Mouse (Mus musculus): Measurements from ENCODE around the gene Ppp3r1. TPM values are rescaled to one million over a fixed set of nuclear protein-coding genes. Genes with fewer than 3 reads are reported as not detected.

The Ppp3r1 gene
- polyA plus RNA-seq, 1 experiment from 2014 or later = 78.6 TPM

DNA sequence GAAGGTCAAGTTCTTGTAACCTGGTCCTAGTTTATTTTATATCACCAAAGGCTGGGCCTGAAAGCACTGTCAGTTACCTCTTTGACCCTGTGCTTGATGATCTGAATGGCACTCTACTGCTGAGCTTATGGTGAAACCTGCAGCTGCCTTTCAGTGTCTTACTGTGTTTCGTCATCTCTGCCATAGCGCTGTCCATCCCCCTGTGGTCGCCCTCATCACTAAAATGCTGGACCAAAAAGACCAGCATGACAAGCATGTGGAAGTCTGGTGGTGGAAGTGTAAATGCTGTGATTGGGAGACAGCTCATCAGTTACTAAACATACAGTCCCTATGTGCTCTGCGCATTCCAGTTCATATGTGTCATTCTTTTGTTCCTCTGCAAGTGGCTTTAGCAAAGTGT, 13.2 kb downstream of the Ppp3r1 start:
- no peak overlapping the region for H3K9ac ChIP-seq (ENCODE audit: low read depth, low read length)
- H3K9me3 ChIP-seq (ENCODE audit: control insufficient read depth) = no peaks in the 10 kb centered on the region
- WGBS = 93% methylated on average over 4 of the region's 4 CpGs
- H3K4me3 ChIP-seq (ENCODE audit: low read depth, low read length) = no peak overlapping the region
- peaks cover 9% of the 10 kb centered on the region for H3K4me1 ChIP-seq (replicated peaks; ENCODE audit: control insufficient read depth, insufficient read depth, low read length)
- ATAC-seq = no peak
- no peak overlapping the region for H3K4me2 ChIP-seq (replicated peaks; ENCODE audit: low read depth)
- H3K36me3 ChIP-seq (ENCODE audit: control insufficient read depth, insufficient read depth) = 0 out of 2 replicates have a peak, but pooled peaks cover 3% of the 10 kb centered on the region
- no peak for TF ChIP-seq CTCF (IDR thresholded peaks at IDR 0.05; ENCODE audit: low read depth)
- H3K27ac ChIP-seq (ENCODE audit: low read depth, low read length) = no peak overlapping the region
- H3K27me3 ChIP-seq (replicated peaks; ENCODE audit: control insufficient read depth, insufficient read depth, low read length) = no peaks in the 10 kb centered on the region

DNA sequence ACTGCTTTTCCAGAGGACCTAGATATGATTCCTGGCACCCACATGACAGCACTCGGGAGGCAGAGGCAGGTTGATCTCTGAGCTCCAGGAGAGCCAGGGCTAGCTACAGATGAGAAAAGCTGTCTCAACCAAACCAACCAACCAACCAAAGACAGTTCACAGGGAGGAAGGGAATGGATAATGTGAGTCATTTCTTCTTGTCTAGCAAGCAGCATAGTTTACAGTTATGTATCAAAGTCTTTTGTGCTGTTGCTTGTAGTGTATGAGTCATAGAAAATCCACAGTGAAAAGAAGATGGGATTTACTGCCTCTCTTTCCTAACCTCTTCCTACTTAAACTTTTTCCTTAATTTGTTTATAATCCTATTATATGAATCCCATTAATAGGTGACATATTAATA, 17.6 kb downstream of the Ppp3r1 start:
- peak; percentile 93 for ATAC-seq
- no peak overlapping the region for H3K4me3 ChIP-seq (ENCODE audit: low read depth, low read length)
- TF ChIP-seq CTCF (IDR thresholded peaks at IDR 0.05; ENCODE audit: low read depth) = no peak
- H3K4me2 ChIP-seq (replicated peaks; ENCODE audit: low read depth) = no peak overlapping the region
- no peak overlapping the region for H3K9ac ChIP-seq (ENCODE audit: low read depth, low read length)
- H3K27me3 ChIP-seq (replicated peaks; ENCODE audit: control insufficient read depth, insufficient read depth, low read length) = no peaks in the 10 kb centered on the region
- 0 out of 2 replicates have a peak, but pooled peaks cover 3% of the 10 kb centered on the region for H3K36me3 ChIP-seq (ENCODE audit: control insufficient read depth, insufficient read depth)
- no peaks in the 10 kb centered on the region for H3K9me3 ChIP-seq (ENCODE audit: control insufficient read depth)
- no peaks in the 10 kb centered on the region for H3K4me1 ChIP-seq (replicated peaks; ENCODE audit: control insufficient read depth, insufficient read depth, low read length)
- H3K27ac ChIP-seq (ENCODE audit: low read depth, low read length) = no peak overlapping the region
- 81% methylated on average over 1 of the region's 1 CpGs for WGBS

DNA sequence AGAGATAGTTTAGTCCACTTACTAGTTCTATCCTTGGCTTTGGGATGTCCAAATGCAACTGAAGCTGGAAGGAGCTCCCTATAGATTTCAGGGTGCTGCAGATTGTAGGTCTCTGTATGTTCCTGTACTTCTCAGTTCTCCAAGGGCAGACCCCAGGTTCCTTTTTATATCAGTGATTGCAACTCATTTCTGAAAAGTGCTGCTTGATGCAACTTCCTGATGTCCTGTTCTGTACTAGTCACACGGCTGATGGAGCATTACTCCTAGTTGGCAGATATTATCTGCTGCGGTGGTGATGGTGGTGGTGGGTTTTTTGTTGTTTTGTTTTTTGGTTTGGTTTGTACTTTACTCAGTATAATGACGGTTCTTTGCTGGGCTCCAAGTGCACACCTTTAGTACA, 21.7 kb downstream of the Ppp3r1 start:
- no peaks in the 10 kb centered on the region for H3K9me3 ChIP-seq (ENCODE audit: control insufficient read depth)
- H3K27ac ChIP-seq (ENCODE audit: low read depth, low read length) = no peak overlapping the region
- H3K4me1 ChIP-seq (replicated peaks; ENCODE audit: control insufficient read depth, insufficient read depth, low read length) = no peaks in the 10 kb centered on the region
- no peak for TF ChIP-seq CTCF (IDR thresholded peaks at IDR 0.05; ENCODE audit: low read depth)
- no peaks in the 10 kb centered on the region for H3K27me3 ChIP-seq (replicated peaks; ENCODE audit: control insufficient read depth, insufficient read depth, low read length)
- 81% methylated on average over 3 of the region's 3 CpGs for WGBS
- no peak overlapping the region for H3K4me3 ChIP-seq (ENCODE audit: low read depth, low read length)
- ATAC-seq = no peak
- peaks cover 4% of the 10 kb centered on the region; the same call in 1 of the 2 replicates for H3K36me3 ChIP-seq (ENCODE audit: control insufficient read depth, insufficient read depth)
- H3K4me2 ChIP-seq (replicated peaks; ENCODE audit: low read depth) = no peak overlapping the region
- H3K9ac ChIP-seq (ENCODE audit: low read depth, low read length) = no peak overlapping the region

DNA sequence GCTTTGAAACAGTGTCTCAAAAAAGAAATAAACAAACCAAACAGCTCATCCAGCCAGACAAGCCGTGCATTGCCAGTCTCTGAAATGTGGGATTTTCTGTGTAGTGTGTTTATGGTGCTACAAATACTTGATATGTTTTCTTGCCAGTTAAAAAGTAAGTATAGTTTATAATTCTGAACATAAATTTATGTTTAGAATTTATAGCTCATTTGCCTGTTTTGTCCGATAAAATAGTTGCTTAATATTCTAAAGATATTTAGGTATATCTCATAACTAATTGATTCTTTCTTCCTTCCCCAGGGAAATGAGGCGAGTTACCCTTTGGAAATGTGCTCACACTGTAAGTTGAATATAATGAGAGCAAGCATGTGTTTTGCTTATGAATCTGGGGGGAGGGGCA, 22.7 kb downstream of the Ppp3r1 start, which contains the start of gene Wdr92:
Gene Wdr92, plus strand, starts transcription at position 301 of the 400 bp plus-strand sequence.
- 77% methylated on average over 3 of the region's 3 CpGs for WGBS
- no peaks in the 10 kb centered on the region for H3K27me3 ChIP-seq (replicated peaks; ENCODE audit: control insufficient read depth, insufficient read depth, low read length)
- no peak within 1 kb of the TSS for H3K4me3 ChIP-seq (ENCODE audit: low read depth, low read length)
- H3K9me3 ChIP-seq (ENCODE audit: control insufficient read depth) = no peaks in the 10 kb centered on the region
- H3K4me2 ChIP-seq (replicated peaks; ENCODE audit: low read depth) = no peak within 1 kb of the TSS
- no peaks in the 10 kb centered on the region for H3K4me1 ChIP-seq (replicated peaks; ENCODE audit: control insufficient read depth, insufficient read depth, low read length)
- peaks cover 4% of the 10 kb centered on the region; the same call in 1 of the 2 replicates for H3K36me3 ChIP-seq (ENCODE audit: control insufficient read depth, insufficient read depth)
- no peak for ATAC-seq
- H3K9ac ChIP-seq (ENCODE audit: low read depth, low read length) = no peak within 1 kb of the TSS
- no peak for TF ChIP-seq CTCF (IDR thresholded peaks at IDR 0.05; ENCODE audit: low read depth)
- no peak within 1 kb of the TSS for H3K27ac ChIP-seq (ENCODE audit: low read depth, low read length)

DNA sequence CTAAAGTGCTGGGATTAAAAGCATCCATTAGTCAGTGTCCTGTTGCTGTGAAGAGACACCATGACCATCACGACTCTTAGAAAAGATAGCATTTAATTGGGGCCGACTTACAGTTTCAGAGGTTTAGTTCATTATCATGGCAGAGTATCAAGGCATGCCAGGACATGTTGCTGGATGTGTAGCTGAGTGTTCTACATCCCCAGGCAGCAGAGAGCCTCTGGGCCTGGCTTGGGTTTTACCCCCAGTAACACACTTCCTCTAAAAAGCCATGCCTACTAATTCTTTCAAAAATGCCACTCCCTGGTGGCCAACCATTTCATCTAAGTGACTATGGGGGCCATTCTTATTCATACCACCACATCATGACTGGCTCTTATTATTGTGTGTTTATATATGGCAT, 24.1 kb downstream of the Ppp3r1 start:
- no peak for TF ChIP-seq CTCF (IDR thresholded peaks at IDR 0.05; ENCODE audit: low read depth)
- H3K27ac ChIP-seq (ENCODE audit: low read depth, low read length) = no peak overlapping the region
- no peak overlapping the region for H3K9ac ChIP-seq (ENCODE audit: low read depth, low read length)
- no peaks in the 10 kb centered on the region for H3K4me1 ChIP-seq (replicated peaks; ENCODE audit: control insufficient read depth, insufficient read depth, low read length)
- ATAC-seq = no peak
- no peak overlapping the region for H3K4me3 ChIP-seq (ENCODE audit: low read depth, low read length)
- 92% methylated on average over 2 of the region's 2 CpGs for WGBS
- H3K36me3 ChIP-seq (ENCODE audit: control insufficient read depth, insufficient read depth) = peaks cover 4% of the 10 kb centered on the region; the same call in 1 of the 2 replicates
- H3K9me3 ChIP-seq (ENCODE audit: control insufficient read depth) = no peaks in the 10 kb centered on the region
- no peaks in the 10 kb centered on the region for H3K27me3 ChIP-seq (replicated peaks; ENCODE audit: control insufficient read depth, insufficient read depth, low read length)
- H3K4me2 ChIP-seq (replicated peaks; ENCODE audit: low read depth) = no peak overlapping the region

DNA sequence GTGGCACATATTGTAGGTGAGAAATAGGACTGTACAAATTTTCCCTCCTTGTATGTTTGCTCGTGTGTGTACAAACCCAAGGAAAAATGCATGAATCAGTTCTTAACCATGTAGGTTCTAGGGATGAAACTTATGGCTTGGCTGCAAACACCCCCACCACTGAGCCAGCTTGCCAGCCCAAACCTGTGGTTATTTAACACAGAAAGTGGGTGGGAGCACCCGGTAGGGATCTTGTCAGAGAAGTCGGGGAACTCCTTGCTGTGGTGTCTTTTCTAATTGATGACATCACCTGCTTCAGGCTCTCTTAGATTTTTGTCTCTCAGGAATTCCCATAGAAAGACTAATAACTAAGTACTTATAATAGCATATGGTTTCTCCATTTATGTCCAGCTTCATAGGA, 28.6 kb downstream of the Ppp3r1 start:
- H3K4me3 ChIP-seq (ENCODE audit: low read depth, low read length) = no peak overlapping the region
- H3K4me2 ChIP-seq (replicated peaks; ENCODE audit: low read depth) = no peak overlapping the region
- no peak overlapping the region for H3K9ac ChIP-seq (ENCODE audit: low read depth, low read length)
- no peak for TF ChIP-seq CTCF (IDR thresholded peaks at IDR 0.05; ENCODE audit: low read depth)
- H3K27ac ChIP-seq (ENCODE audit: low read depth, low read length) = no peak overlapping the region
- no peaks in the 10 kb centered on the region for H3K9me3 ChIP-seq (ENCODE audit: control insufficient read depth)
- peaks cover 4% of the 10 kb centered on the region; the same call in 1 of the 2 replicates for H3K36me3 ChIP-seq (ENCODE audit: control insufficient read depth, insufficient read depth)
- 85% methylated on average over 3 of the region's 3 CpGs for WGBS
- H3K4me1 ChIP-seq (replicated peaks; ENCODE audit: control insufficient read depth, insufficient read depth, low read length) = 0 out of 2 replicates have a peak, but pooled peaks cover 4% of the 10 kb centered on the region
- ATAC-seq = no peak
- no peaks in the 10 kb centered on the region for H3K27me3 ChIP-seq (replicated peaks; ENCODE audit: control insufficient read depth, insufficient read depth, low read length)

DNA sequence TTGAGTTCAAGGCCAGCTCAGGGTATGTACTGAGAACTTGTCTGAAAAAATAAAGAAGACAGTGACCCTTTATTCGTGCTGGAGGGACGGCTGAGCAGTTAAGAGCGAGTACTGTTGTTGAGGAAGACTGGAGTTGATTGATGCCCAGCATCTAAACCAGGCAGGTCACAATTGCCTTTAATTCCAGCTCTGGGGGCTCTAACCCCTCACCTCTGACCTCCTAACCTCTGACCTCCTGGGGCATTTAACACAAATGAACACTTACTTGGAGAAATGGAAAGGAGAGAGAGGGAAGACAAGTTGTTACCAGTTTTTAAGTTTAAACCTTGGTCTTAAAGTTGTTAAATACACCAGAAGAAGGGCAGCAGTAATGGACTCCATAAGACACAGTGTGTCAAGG, 29.7 kb downstream of the Ppp3r1 start:
- H3K4me1 ChIP-seq (replicated peaks; ENCODE audit: control insufficient read depth, insufficient read depth, low read length) = 0 out of 2 replicates have a peak, but pooled peaks cover 4% of the 10 kb centered on the region
- no peak overlapping the region for H3K4me3 ChIP-seq (ENCODE audit: low read depth, low read length)
- H3K27ac ChIP-seq (ENCODE audit: low read depth, low read length) = no peak overlapping the region
- 83% methylated on average over 3 of the region's 3 CpGs for WGBS
- no peak overlapping the region for H3K9ac ChIP-seq (ENCODE audit: low read depth, low read length)
- H3K9me3 ChIP-seq (ENCODE audit: control insufficient read depth) = no peaks in the 10 kb centered on the region
- ATAC-seq = no peak
- TF ChIP-seq CTCF (IDR thresholded peaks at IDR 0.05; ENCODE audit: low read depth) = no peak
- H3K36me3 ChIP-seq (ENCODE audit: control insufficient read depth, insufficient read depth) = no peaks in the 10 kb centered on the region
- no peaks in the 10 kb centered on the region for H3K27me3 ChIP-seq (replicated peaks; ENCODE audit: control insufficient read depth, insufficient read depth, low read length)
- no peak overlapping the region for H3K4me2 ChIP-seq (replicated peaks; ENCODE audit: low read depth)

All from intestine, postnatal 0 days (tissue).